Mouse (Mus musculus) hindbrain, postnatal 0 days (tissue): ENCODE measurements around the gene Nedd8. TPM values are rescaled to one million over a fixed set of nuclear protein-coding genes. Genes with fewer than 3 reads are reported as not detected.

Experiments used
- ATAC-seq: fragments of 200-750 bp; cut with Nextera tagmentation; 2 replicates; pipeline ENCODE4 v1.8.0; 2017; ENCODE audit warnings: mild to moderate bottlenecking, moderate TSS enrichment, moderate library complexity
- DNase-seq: peaks from one replicate; pipeline ENCODE4 v3.0.0-alpha.2; 2015; ENCODE audit warnings: low spot score
- H3K27ac ChIP-seq: fragments of 300-500 bp; sonication (generic); 2 replicates; pipeline ENCODE4 v1.5.1; 2014; ENCODE audit warnings: mild to moderate bottlenecking
- H3K27me3 ChIP-seq: fragments of 300-500 bp; sonication (generic); 2 replicates; pipeline ENCODE4 v1.6.1; 2014; ENCODE audit warnings: low read length, mixed read lengths; ENCODE audit not compliant: insufficient read depth
- H3K36me3 ChIP-seq: fragments of 300-500 bp; sonication (generic); 2 replicates; pipeline ENCODE4 v1.6.1; 2014; ENCODE audit warnings: low read length, mixed read lengths; ENCODE audit not compliant: insufficient read depth
- H3K4me1 ChIP-seq: fragments of 300-500 bp; sonication (generic); 2 replicates; pipeline ENCODE4 v1.6.1; 2014; ENCODE audit warnings: antibody characterized with exemption, low read length, mixed read lengths; ENCODE audit not compliant: insufficient read depth
- H3K4me2 ChIP-seq: fragments of 300-500 bp; sonication (generic); 2 replicates; pipeline ENCODE4 v1.6.1; 2014; ENCODE audit warnings: low read depth, mild to moderate bottlenecking, low read length, moderate library complexity, mixed read lengths
- H3K4me3 ChIP-seq: fragments of 300-500 bp; sonication (generic); 2 replicates; pipeline ENCODE4 v1.5.1; 2014; ENCODE audit warnings: low read length
- H3K9ac ChIP-seq: fragments of 300-500 bp; sonication (generic); replicated peaks from 2 replicates; pipeline ENCODE4 v1.6.1; 2014; ENCODE audit warnings: mild to moderate bottlenecking, low read length, moderate library complexity, mixed read lengths
- H3K9me3 ChIP-seq: fragments of 300-500 bp; sonication (generic); 2 replicates; pipeline ENCODE4 v1.6.1; 2016; ENCODE audit warnings: low read length, mixed read lengths
- CTCF ChIP-seq: IDR thresholded peaks from 2 replicates; pipeline ENCODE4 v1.5.1; 2016; ENCODE audit warnings: antibody characterized with exemption, control low read depth, low read depth
- WGBS: fragments of 180-500 bp; shearing (Covaris S2); extraction: QIAGEN DNeasy Blood & Tissue Kit; methylation state at CpG from one replicate; pipeline ENCODE4 v1.1.7; 2014; 5-methylcytosine and 5-hydroxymethylcytosine counted together
- polyA plus RNA-seq: library from polyadenylated mRNA; unstranded; fragments of >200 nt; fragmentation: Nextera tagmentation; extraction: Ambion mirVana; gene quantifications from 2 replicates; pipeline ENCODE4 v1.2.1, GENCODE M21; 2015
- total RNA-seq: library from RNA; depleted of rRNA; stranded (reverse); fragments of >200 nt; gene quantifications from 2 replicates; pipeline ENCODE4 v1.2.3, GENCODE M21; 2014; rRNA removed

Gene Nedd8
- total and polyA plus RNA-seq, 2 experiments from 2014 or later = 143 to 629 TPM

DNA sequence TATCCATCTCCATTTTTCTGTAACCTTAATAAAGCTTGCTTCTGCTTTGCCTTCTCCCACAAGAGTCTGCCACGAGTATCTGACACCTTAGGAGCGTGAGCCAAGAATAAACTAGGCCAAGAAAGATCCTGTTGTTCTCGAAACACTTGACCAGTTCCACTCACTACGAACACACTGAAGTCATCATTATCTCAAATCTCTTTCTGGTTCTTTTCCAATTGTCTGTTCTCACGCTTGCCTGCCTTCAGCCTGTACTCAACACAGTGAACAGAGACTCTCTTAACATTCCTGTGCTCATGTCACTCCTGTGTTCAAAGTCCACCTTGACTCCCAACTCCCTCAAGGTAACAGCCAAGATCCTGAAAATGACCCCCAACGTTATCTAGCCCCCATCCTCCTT, 58.6 kb downstream of the Nedd8 start:
- Histone ChIP-seq H3K4me1 (no peaks in the 10 kb centered on the region), H3K36me3 (peaks cover 10% of the 10 kb centered on the region; the same call in 1 of the 2 replicates), H3K9me3 (no peaks in the 10 kb centered on the region), H3K27me3 (no peaks in the 10 kb centered on the region), H3K27ac (no peak overlapping the region), H3K4me2 (no peak overlapping the region), H3K4me3 (no peak overlapping the region), H3K9ac (no peak overlapping the region)
- WGBS = 65% methylated on average over 6 of the region's 6 CpGs
- DNase-seq = no peak
- no peak for ATAC-seq
- no peak for TF ChIP-seq CTCF

Other genes starting within 250 kb of the Nedd8 start
Only the 30 nearest of the 35 such genes appear.
- gene Carmil3, start 181.5 kb downstream of the Nedd8 start, total RNA-seq = 90.5 and 120 TPM in 2 replicates
- 23.8 and 25.2 TPM in 2 replicates for gene Carmil3, start 181.5 kb downstream of the Nedd8 start, polyA plus RNA-seq
- 8.3 and 19.7 TPM in 2 replicates for gene Cpne6, start 161.7 kb downstream of the Nedd8 start, total RNA-seq
- 25.3 and 28.0 TPM in 2 replicates for gene Cpne6, start 161.7 kb downstream of the Nedd8 start, polyA plus RNA-seq
- gene Nrl, start 147.1 kb downstream of the Nedd8 start, total RNA-seq = 4.4 and 7.1 TPM in 2 replicates
- gene Nrl, start 147.1 kb downstream of the Nedd8 start, polyA plus RNA-seq = 0.23 and 0.33 TPM in 2 replicates
- gene Pck2, start 131.9 kb downstream of the Nedd8 start, total RNA-seq = 30.5 and 32.0 TPM in 2 replicates
- 19.9 and 22.5 TPM in 2 replicates for gene Pck2, start 131.9 kb downstream of the Nedd8 start, polyA plus RNA-seq
- 97.9 and 118 TPM in 2 replicates for gene Dcaf11, start 112.1 kb downstream of the Nedd8 start, total RNA-seq
- gene Dcaf11, start 112.1 kb downstream of the Nedd8 start, polyA plus RNA-seq = 94.1 and 102 TPM in 2 replicates
- not detected in 2 replicates for gene A730061H03Rik, start 111.7 kb downstream of the Nedd8 start, total RNA-seq
- 0.55 TPM in 1 of 2 replicates, not detected in the other for gene A730061H03Rik, start 111.7 kb downstream of the Nedd8 start, polyA plus RNA-seq
- 2.9 TPM in 1 of 2 replicates, not detected in the other for gene Fitm1, start 96.5 kb downstream of the Nedd8 start, total RNA-seq
- 0.25 TPM in 1 of 2 replicates, not detected in the other for gene Fitm1, start 96.5 kb downstream of the Nedd8 start, polyA plus RNA-seq
- gene Psme1, start 94.0 kb downstream of the Nedd8 start, total RNA-seq = 86.5 and 128 TPM in 2 replicates
- 226 and 244 TPM in 2 replicates for gene Psme1, start 94.0 kb downstream of the Nedd8 start, polyA plus RNA-seq
- 26.6 and 51.6 TPM in 2 replicates for gene Emc9, start 86.8 kb downstream of the Nedd8 start, total RNA-seq
- gene Emc9, start 86.8 kb downstream of the Nedd8 start, polyA plus RNA-seq = 79.0 and 82.2 TPM in 2 replicates
- gene Psme2, start 81.0 kb downstream of the Nedd8 start, total RNA-seq = 51.9 and 57.6 TPM in 2 replicates
- gene Psme2, start 81.0 kb downstream of the Nedd8 start, polyA plus RNA-seq = 163 and 208 TPM in 2 replicates
- 23.6 and 25.5 TPM in 2 replicates for gene Rnf31, start 80.4 kb downstream of the Nedd8 start, total RNA-seq
- gene Rnf31, start 80.4 kb downstream of the Nedd8 start, polyA plus RNA-seq = 21.0 and 21.2 TPM in 2 replicates
- 14.8 and 18.4 TPM in 2 replicates for gene Irf9, start 68.6 kb downstream of the Nedd8 start, total RNA-seq
- gene Irf9, start 68.6 kb downstream of the Nedd8 start, polyA plus RNA-seq = 7.3 and 10.1 TPM in 2 replicates
- 11.6 and 12.8 TPM in 2 replicates for gene Rec8, start 54.1 kb downstream of the Nedd8 start, total RNA-seq
- 12.2 and 14.1 TPM in 2 replicates for gene Rec8, start 54.1 kb downstream of the Nedd8 start, polyA plus RNA-seq
- gene Ipo4, start 36.2 kb downstream of the Nedd8 start, total RNA-seq = 120 and 132 TPM in 2 replicates
- gene Ipo4, start 36.2 kb downstream of the Nedd8 start, polyA plus RNA-seq = 92.5 and 106 TPM in 2 replicates
- gene Gm49378, start 34.2 kb downstream of the Nedd8 start, total RNA-seq = 2.8 and 7.9 TPM in 2 replicates
- 1.0 and 1.4 TPM in 2 replicates for gene Gm49378, start 34.2 kb downstream of the Nedd8 start, polyA plus RNA-seq
- gene Tm9sf1, start 28.3 kb downstream of the Nedd8 start, total RNA-seq = 55.3 and 59.3 TPM in 2 replicates
- gene Tm9sf1, start 28.3 kb downstream of the Nedd8 start, polyA plus RNA-seq = 59.7 and 62.8 TPM in 2 replicates
- gene Tssk4, start 21.9 kb downstream of the Nedd8 start, total RNA-seq = 0.32 and 1.3 TPM in 2 replicates
- 0.24 and 0.28 TPM in 2 replicates for gene Tssk4, start 21.9 kb downstream of the Nedd8 start, polyA plus RNA-seq
- gene Mdp1, start 11.6 kb downstream of the Nedd8 start, total RNA-seq = 40.6 and 45.1 TPM in 2 replicates
- gene Mdp1, start 11.6 kb downstream of the Nedd8 start, polyA plus RNA-seq = 70.6 and 70.8 TPM in 2 replicates
- 17.5 and 24.3 TPM in 2 replicates for gene Gmpr2, start 183 bp downstream of the Nedd8 start, total RNA-seq
- 36.9 and 37.6 TPM in 2 replicates for gene Gmpr2, start 183 bp downstream of the Nedd8 start, polyA plus RNA-seq
- 18.7 and 21.9 TPM in 2 replicates for gene Tinf2, start 9.7 kb upstream of the Nedd8 start, total RNA-seq
- gene Tinf2, start 9.7 kb upstream of the Nedd8 start, polyA plus RNA-seq = 23.8 and 27.3 TPM in 2 replicates
- 0.10 and 0.11 TPM in 2 replicates for gene Tgm1, start 41.8 kb upstream of the Nedd8 start, total RNA-seq
- 0.06 and 0.16 TPM in 2 replicates for gene Tgm1, start 41.8 kb upstream of the Nedd8 start, polyA plus RNA-seq
- 78.7 and 83.8 TPM in 2 replicates for gene Rabggta, start 50.1 kb upstream of the Nedd8 start, total RNA-seq
- 50.4 and 51.9 TPM in 2 replicates for gene Rabggta, start 50.1 kb upstream of the Nedd8 start, polyA plus RNA-seq
- gene Dhrs1, start 73.6 kb upstream of the Nedd8 start, total RNA-seq = 62.0 and 69.2 TPM in 2 replicates
- 86.0 and 88.3 TPM in 2 replicates for gene Dhrs1, start 73.6 kb upstream of the Nedd8 start, polyA plus RNA-seq
- gene Nop9, start 73.6 kb upstream of the Nedd8 start, total RNA-seq = 19.9 and 28.9 TPM in 2 replicates
- 23.0 and 23.5 TPM in 2 replicates for gene Nop9, start 73.6 kb upstream of the Nedd8 start, polyA plus RNA-seq
- 1.9 TPM in 1 of 2 replicates, not detected in the other for gene Cideb, start 86.3 kb upstream of the Nedd8 start, total RNA-seq
- 0.75 and 0.81 TPM in 2 replicates for gene Cideb, start 86.3 kb upstream of the Nedd8 start, polyA plus RNA-seq
- 0.16 and 0.32 TPM in 2 replicates for gene Ltb4r2, start 89.3 kb upstream of the Nedd8 start, total RNA-seq
- 0.69 and 0.78 TPM in 2 replicates for gene Ltb4r2, start 89.3 kb upstream of the Nedd8 start, polyA plus RNA-seq
- gene Ltb4r1, start 93.8 kb upstream of the Nedd8 start, total RNA-seq = 0.43 and 0.52 TPM in 2 replicates
- 0.64 and 0.71 TPM in 2 replicates for gene Ltb4r1, start 93.8 kb upstream of the Nedd8 start, polyA plus RNA-seq
- gene Adcy4, start 112.0 kb upstream of the Nedd8 start, total RNA-seq = 5.6 and 5.8 TPM in 2 replicates
- gene Adcy4, start 112.0 kb upstream of the Nedd8 start, polyA plus RNA-seq = 1.7 and 2.8 TPM in 2 replicates
- 0.42 and 1.7 TPM in 2 replicates for gene Ripk3, start 116.7 kb upstream of the Nedd8 start, total RNA-seq
- 1.7 and 2.0 TPM in 2 replicates for gene Ripk3, start 116.7 kb upstream of the Nedd8 start, polyA plus RNA-seq
- 13.9 and 21.9 TPM in 2 replicates for gene Nfatc4, start 151.0 kb upstream of the Nedd8 start, total RNA-seq
- gene Nfatc4, start 151.0 kb upstream of the Nedd8 start, polyA plus RNA-seq = 5.9 and 6.8 TPM in 2 replicates